Mouse (Mus musculus) layer of hippocampus, adult 2 months (tissue): Measurements from ENCODE around the gene Izumo2. TPM values are rescaled to one million over a fixed set of nuclear protein-coding genes. Genes with fewer than 3 reads are reported as not detected.

Source experiments
- DNase-seq, 2 experiments: peaks; one replicate each; pipeline ENCODE4 v3.0.0; 2022; ENCODE audit warnings: low spot score in 2 of 2
- H3K27ac ChIP-seq: fragments of 200-600 bp; 2 replicates; pipeline ENCODE4 v1.8.1; 2022
- H3K4me3 ChIP-seq: fragments of 200-600 bp; 2 replicates; pipeline ENCODE4 v1.8.1; 2022; ENCODE audit warnings: mild to moderate bottlenecking
- CTCF ChIP-seq: fragments of 200-600 bp; conservative IDR thresholded peaks from 2 replicates; pipeline ENCODE4 v1.8.1; 2022; ENCODE audit warnings: antibody characterized with exemption, mild to moderate bottlenecking, moderate library complexity
- total RNA-seq, 2 experiments: library from RNA; stranded (reverse); gene quantifications; 2 replicates each; pipeline ENCODE4 v1.2.3; 2021

Gene Izumo2
- total RNA-seq, 2 experiments from 2014 or later: not detected

DNA sequence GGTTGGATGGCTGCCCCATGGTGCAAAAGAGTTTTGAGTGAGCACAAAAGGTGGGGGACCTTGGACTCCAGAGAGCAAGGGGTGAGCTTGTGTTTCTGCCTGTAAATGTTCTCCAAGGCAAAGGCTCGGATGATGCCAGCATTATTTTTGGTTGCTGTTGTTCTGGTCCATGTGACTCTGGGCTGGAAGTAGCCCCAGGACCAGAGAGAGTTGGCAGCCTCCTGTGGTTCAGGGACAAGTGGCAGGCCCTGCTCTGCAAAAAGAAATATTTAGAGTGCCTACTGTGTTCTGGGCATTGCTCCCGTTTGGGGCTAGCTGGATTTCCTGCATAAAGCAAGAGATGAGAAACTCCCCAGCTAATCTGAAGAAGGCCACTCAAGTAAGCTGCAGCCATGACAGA lies 31.9 kb upstream of the Izumo2 start:
- peak overlapping the region; percentile 87 for H3K27ac ChIP-seq
- peak; percentile 39 to 81 for DNase-seq
- TF ChIP-seq CTCF: no peak
- H3K4me3 ChIP-seq: no peak overlapping the region

DNA sequence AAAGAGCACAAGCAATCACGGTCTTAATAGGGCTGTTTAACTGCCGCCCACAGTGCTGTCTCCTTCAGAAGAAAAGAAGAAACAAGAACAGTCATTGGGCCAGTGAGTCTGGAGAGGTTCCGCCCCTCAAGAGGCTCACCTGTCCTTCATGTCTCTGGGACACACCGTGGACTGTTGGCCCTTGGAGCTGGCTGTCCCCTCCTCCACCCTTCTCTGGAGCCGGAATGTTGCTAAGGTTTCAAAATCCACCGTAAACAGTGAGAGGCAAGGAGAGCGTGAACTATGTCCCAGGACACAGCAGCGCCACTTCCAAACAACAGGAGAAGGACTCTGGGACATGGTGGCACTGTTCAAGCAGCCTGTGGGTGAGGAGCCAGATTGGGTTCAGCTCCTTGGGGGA lies 24.9 kb upstream of the Izumo2 start:
- no peak overlapping the region for H3K4me3 ChIP-seq
- no peak overlapping the region for H3K27ac ChIP-seq

DNA sequence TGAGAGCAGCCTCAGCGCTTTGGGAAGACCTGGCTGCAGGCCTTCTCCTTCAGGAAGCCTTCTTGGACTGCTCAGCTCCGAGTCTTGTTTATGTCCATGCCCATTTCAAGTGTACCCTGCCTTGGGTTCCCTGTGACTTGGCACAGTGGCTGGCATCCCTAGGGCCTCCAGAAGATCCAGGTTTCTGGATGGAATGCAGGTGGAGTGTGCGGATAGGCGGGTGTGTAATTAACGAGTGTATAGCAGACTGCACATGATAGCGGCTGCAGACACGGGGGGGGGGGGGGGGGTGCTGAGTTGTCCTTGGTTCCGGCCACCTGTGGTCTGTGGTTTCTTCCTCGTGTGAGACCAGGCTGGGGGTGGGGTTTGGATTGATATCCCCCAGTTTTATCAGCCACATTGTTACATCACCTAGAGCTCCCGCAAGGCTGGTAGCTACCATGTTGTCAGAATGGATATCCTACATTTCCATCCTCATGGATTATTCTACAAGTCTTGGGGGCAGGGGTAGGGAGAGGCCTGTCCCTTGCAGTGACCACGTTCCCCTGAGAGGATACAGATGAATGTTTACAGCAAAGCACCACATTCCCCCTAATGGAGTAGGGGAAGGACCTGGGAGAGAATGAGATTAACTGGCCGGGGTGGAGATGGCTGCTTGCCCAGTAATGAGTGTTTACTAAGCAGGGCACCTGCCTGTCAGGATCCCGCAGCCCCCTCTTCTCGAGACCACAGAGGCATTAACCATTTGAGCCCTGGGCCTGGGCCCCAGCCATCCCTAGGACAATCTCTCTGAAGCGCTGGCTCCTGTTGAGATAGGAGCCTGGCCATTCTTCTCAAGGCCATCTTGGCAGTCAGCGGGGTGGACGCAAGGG lies 22.8 kb upstream of the Izumo2 start:
- no peak for DNase-seq
- H3K27ac ChIP-seq: no peak overlapping the region
- H3K4me3 ChIP-seq: no peak overlapping the region
- no peak for TF ChIP-seq CTCF

More for the DNA sequence above, 24.9 kb upstream of the Izumo2 start:
- TF ChIP-seq CTCF: no peak
- no peak for DNase-seq

GRCm38 (mm10) chr7:44688890-44689289 lies 19.7 kb upstream of the Izumo2 start:
- peak; percentile 64 for TF ChIP-seq CTCF

DNA sequence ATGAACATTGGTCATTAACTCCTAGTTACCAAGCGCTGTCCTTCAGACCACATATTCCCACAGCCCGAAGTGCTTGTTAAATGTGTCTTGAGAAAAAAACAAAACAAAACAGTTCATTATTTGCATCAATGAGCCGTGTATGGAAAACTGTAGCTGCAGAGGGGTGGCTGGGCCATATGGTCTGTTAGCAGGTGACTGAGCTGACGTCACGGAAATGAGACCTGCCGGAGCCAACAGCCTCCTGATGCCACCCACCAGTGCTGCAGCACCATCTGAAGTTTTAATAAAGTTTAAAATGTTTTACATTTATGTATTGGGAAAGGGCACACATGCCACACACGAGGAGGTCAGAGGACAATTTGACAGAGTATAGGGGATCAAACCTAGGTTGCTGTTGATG lies 19.2 kb upstream of the Izumo2 start:
- no peak for DNase-seq
- TF ChIP-seq CTCF: no peak
- no peak overlapping the region for H3K4me3 ChIP-seq
- H3K27ac ChIP-seq: no peak overlapping the region

More at GRCm38 (mm10) chr7:44688890-44689289, 19.7 kb upstream of the Izumo2 start:
- DNase-seq: no peak
- Histone ChIP-seq H3K4me3 (no peak overlapping the region), H3K27ac (no peak overlapping the region)

DNA sequence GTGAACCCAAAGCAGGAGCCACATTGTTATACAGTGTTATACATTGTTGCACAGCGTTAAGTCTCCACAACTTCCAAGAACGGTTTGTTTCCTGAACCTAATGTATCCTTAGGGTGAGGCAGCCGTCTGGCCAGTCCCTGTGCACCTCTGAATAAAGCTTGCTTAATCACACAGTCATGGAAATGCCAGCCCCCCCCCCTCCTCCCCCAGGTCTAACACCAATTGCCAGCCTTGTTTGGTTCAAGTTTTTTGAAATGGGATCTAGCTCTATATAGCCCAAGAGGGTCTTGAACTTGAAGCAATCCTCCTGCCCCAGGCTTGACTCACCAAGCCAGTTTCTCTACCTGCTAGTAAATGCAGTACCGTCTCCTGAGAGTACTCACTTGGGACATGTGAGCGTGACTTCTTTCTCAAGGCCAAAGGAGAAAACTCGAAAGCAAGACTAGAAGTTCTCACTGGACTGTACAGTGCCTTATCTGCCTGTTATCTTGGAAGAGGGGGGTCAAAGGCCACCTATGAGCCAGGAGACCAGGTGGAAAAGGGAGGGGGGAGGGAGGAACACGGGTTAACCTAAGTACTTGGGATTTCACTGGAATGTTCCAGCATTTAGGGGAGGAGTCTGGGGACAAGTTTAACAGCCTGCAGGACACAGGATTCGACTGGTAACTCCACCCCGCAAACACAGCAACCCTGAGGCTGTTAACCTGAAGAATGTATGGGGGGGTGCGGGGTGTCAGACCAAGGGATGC lies 14.9 kb upstream of the Izumo2 start:
- no peak for DNase-seq
- no peak for TF ChIP-seq CTCF
- Histone ChIP-seq H3K4me3 (no peak overlapping the region), H3K27ac (no peak overlapping the region)

DNA sequence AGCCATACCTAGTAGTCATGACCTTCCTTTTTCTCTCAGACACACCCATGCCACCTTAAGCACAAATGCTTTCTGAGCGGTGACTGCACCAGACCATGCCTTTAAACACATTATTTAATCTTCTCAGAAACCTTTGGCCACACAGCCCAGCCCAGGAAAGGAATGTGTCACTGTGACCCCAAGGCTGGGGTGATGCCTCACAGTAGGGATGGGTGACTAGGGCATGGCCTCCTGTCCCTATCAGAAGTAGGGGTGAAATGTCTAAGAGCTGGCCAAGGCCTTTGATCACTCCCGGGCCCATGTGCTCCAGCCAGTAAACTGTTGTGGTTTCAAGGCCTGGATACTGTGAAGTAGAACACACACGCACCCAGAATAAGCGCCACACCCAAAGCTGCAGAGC lies 13.3 kb upstream of the Izumo2 start:
- H3K27ac ChIP-seq: no peak overlapping the region
- no peak for TF ChIP-seq CTCF
- no peak for DNase-seq

DNA sequence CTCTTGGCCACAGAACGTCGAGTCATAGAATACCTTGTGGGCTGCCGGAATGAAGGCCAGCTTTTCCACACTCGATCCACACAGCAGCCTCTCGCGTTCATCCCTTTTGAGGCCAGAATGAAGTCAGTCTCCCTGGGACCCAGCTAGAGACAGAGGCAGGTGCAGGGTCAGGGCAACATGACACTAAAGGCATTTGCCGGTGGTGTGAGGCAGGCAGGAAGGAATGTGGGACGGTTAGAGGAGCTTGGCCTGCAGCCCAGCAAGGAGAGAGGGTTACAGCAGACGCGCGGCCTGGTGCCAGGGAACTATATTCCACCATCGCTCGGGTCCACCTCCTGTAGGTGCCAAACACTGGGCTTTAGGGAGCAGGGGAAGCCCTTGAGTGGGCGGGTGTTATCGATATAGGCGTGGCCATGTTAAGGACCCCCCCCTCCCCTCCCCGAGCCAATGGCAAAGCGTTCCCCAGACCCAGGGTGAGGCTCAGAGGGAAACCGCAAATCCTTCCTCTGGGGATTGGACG lies 11.3 kb upstream of the Izumo2 start:
- Histone ChIP-seq H3K27ac (no peak overlapping the region), H3K4me3 (no peak overlapping the region)
- TF ChIP-seq CTCF: no peak
- no peak for DNase-seq

More for the DNA sequence above, 13.3 kb upstream of the Izumo2 start:
- H3K4me3 ChIP-seq: no peak overlapping the region

DNA sequence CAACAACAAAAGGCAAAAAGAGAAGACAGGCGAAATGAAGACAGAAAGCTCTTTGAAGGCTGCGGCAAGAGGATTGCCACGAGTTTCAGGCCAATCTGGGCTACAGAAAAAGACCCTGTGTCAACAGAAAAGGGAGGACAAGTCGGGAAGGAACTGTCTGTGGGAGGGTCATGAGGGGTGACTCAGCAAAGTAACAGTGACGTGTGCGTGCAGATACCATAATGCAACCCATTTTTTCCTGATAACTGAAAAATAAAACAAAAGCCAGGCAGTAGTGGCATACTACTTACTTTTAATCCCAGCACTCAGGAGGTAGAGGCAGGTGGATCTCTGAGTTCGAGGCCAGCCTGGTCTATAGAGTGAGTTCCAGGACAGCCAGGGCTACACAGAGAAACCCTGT lies 10.6 kb upstream of the Izumo2 start:
- no peak for TF ChIP-seq CTCF
- no peak for DNase-seq
- Histone ChIP-seq H3K4me3 (no peak overlapping the region), H3K27ac (no peak overlapping the region)

- peak; percentile 77 for TF ChIP-seq CTCF
- DNase-seq: peak; percentile 32 to 35
- Histone ChIP-seq H3K27ac (no peak overlapping the region), H3K4me3 (no peak overlapping the region)
These were observed 6.6 kb upstream of the Izumo2 start for GRCm38 (mm10) chr7:44701921-44702320.

DNA sequence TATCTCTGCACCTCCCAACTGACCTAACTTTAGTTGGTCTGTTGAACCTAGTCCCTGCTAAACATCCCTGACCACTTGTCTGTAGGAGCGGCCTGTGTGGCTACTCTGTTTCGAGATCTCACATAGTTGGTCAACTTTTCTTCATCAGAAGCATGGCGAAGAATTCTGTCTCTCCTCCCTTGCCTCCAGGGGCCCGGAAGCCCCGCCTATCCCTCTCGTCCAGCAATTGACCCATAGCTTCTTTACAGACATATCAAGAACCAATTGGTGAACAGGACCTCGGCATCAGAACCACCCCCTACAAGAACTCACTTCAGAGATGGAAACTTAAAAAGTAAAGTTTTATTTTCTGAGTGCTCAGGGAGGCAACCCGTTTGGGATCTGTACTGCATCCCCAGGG lies 5.6 kb upstream of the Izumo2 start:
- DNase-seq: no peak
- Histone ChIP-seq H3K27ac (no peak overlapping the region), H3K4me3 (no peak overlapping the region)
- TF ChIP-seq CTCF: no peak

GRCm38 (mm10) chr7:44704363-44704762 lies 4.2 kb upstream of the Izumo2 start:
- peak; percentile 87 for TF ChIP-seq CTCF
- peak in 1 of 2 experiments; percentile 60 for DNase-seq
- Histone ChIP-seq H3K27ac (no peak overlapping the region), H3K4me3 (no peak overlapping the region)

GRCm38 (mm10) chr7:44705086-44705485 lies 3.5 kb upstream of the Izumo2 start:
- TF ChIP-seq CTCF: peak; percentile 31

GRCm38 (mm10) chr7:44706322-44706721 lies 2.2 kb upstream of the Izumo2 start:
- no peak for DNase-seq
- no peak overlapping the region for H3K4me3 ChIP-seq
- H3K27ac ChIP-seq: no peak overlapping the region
- peak; percentile 13; the same call in 1 of the 2 replicates for TF ChIP-seq CTCF

More at GRCm38 (mm10) chr7:44705086-44705485, 3.5 kb upstream of the Izumo2 start:
- Histone ChIP-seq H3K27ac (no peak overlapping the region), H3K4me3 (no peak overlapping the region)
- DNase-seq: no peak
